Mouse (Mus musculus) liver, embryonic 14.5 days (tissue): ENCODE measurements around the gene Sprr2d.

Experiments used
- CTCF ChIP-seq: IDR thresholded peaks from 2 replicates; pipeline ENCODE4 v1.5.1; 2016; ENCODE audit warnings: antibody characterized with exemption, low read depth, control low read depth
- EP300 ChIP-seq: IDR thresholded peaks from 2 replicates; pipeline ENCODE4 v1.6.1; 2016; ENCODE audit warnings: antibody characterized with exemption, low read depth

- no peak for TF ChIP-seq CTCF
- TF ChIP-seq EP300, result no peak
Observed at GRCm38 (mm10) chr3:92373613-92374012, 34.7 kb downstream of the Sprr2d start.
